16 mouse cellular contexts compared by ENCODE assay signal in the genomic region with DNA sequence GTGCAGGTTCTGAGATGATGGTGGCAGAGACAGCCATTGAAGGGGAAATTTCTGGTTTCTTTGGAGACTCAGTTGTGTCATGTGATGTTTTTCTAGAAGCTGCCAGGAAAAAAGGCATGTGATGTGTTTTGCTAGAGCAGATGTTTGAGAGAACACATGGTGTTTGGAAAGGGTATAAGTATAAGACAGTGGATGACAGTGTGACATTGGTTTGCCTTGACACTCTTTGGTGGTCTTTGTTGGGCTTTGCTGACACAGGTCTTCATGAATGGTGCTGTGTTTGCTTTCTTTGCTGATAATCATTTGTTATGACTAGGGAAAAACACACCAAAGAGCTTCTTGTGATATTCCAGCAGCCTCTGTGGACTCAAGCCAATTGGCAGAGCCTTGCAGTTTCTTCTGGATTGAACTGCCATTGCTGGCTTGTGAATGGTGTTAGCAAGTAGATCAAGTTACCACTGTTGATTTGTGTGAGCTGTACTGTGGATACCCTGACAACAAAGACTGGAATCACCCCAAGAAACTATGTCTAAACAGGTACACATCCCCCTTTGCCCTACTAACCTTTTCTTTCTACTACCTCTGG. TPM values are rescaled to one million over a fixed set of nuclear protein-coding genes. Genes with fewer than 3 reads are reported as not detected.
"Had no signal": no experiment of that assay in that cellular context is flagged by ENCODE, and none has a peak within 500 bp of the region (broad histone marks: within the 10 kb centered on the region; RNA-seq: fewer than 3 reads in every experiment).

No protein-coding gene starts in this region.

- ATAC-seq: liver, postnatal 0 days had no signal

- H3K9ac ChIP-seq: limb, embryonic 13.5 days; liver, embryonic 13.5 days; liver, postnatal 0 days; midbrain, embryonic 12.5 days; stomach, embryonic 15.5 days had no signal

- H3K9me3 ChIP-seq: liver, embryonic 13.5 days; stomach, embryonic 15.5 days had no signal

- DNase-seq: kidney, adult 11 months; kidney, postnatal 10 days; kidney, postnatal 4 days; left cerebral cortex, postnatal 4 days; liver, embryonic 13.5 days; liver, postnatal 0 days; right cerebral cortex, postnatal 14 days; thymus, adult 2 months; thymus, postnatal 25 days had no signal

- H3K36me3 ChIP-seq: limb, embryonic 13.5 days; liver, embryonic 13.5 days; midbrain, embryonic 12.5 days; stomach, embryonic 15.5 days had no signal

- H3K4me2 ChIP-seq: limb, embryonic 13.5 days; liver, embryonic 13.5 days; midbrain, embryonic 12.5 days; stomach, embryonic 15.5 days had no signal

- H3K27me3 ChIP-seq: limb, embryonic 13.5 days; liver, embryonic 13.5 days; megakaryocyte, embryonic 14.5 days; midbrain, embryonic 12.5 days; stomach, embryonic 15.5 days had no signal

- H3K27ac ChIP-seq: layer of hippocampus, adult 2 months; limb, embryonic 13.5 days; liver, embryonic 13.5 days; macrophage; midbrain, embryonic 12.5 days; stomach, embryonic 15.5 days had no signal

- H3K4me3 ChIP-seq: layer of hippocampus, adult 2 months; limb, embryonic 13.5 days; liver, embryonic 13.5 days; megakaryocyte, embryonic 14.5 days; midbrain, embryonic 12.5 days; stomach, embryonic 15.5 days had no signal

- H3K4me1 ChIP-seq: limb, embryonic 13.5 days; liver, embryonic 13.5 days; midbrain, embryonic 12.5 days; stomach, embryonic 15.5 days had no signal

RNA-seq across cellular contexts. Expression of a gene that starts 50.6 kb away (rescaled TPM):
- total RNA-seq: midbrain, postnatal 0 days had no signal
- polyA plus RNA-seq: macrophage had no signal
